Mouse (Mus musculus) hindbrain, embryonic 10.5 days (tissue): ENCODE measurements around the gene Ppm1a. TPM values are rescaled to one million over a fixed set of nuclear protein-coding genes. Genes with fewer than 3 reads are reported as not detected.

Source experiments
- DNase-seq: peaks from one replicate; pipeline ENCODE4 v3.0.0-alpha.2; 2017; ENCODE audit warnings: low spot score
- H3K27ac ChIP-seq: fragments of 300-500 bp; sonication (generic); 2 replicates; pipeline ENCODE4 v1.5.1; 2016; ENCODE audit warnings: mild to moderate bottlenecking, moderate library complexity
- H3K27me3 ChIP-seq: fragments of 300-500 bp; sonication (generic); 2 replicates; pipeline ENCODE4 v1.6.1; 2016; ENCODE audit warnings: mild to moderate bottlenecking; ENCODE audit not compliant: poor library complexity, insufficient read depth, severe bottlenecking
- H3K36me3 ChIP-seq: fragments of 300-500 bp; sonication (generic); 2 replicates; pipeline ENCODE4 v1.6.1; 2016; ENCODE audit warnings: mild to moderate bottlenecking, moderate library complexity
- H3K4me1 ChIP-seq: fragments of 300-500 bp; sonication (generic); replicated peaks from 2 replicates; pipeline ENCODE4 v1.6.1; 2016; ENCODE audit warnings: mild to moderate bottlenecking
- H3K4me3 ChIP-seq: fragments of 300-500 bp; sonication (generic); 2 replicates; pipeline ENCODE4 v1.5.1; 2016; ENCODE audit warnings: mild to moderate bottlenecking, moderate library complexity
- H3K9me3 ChIP-seq: fragments of 300-500 bp; sonication (generic); 2 replicates; pipeline ENCODE4 v1.6.1; 2016; ENCODE audit warnings: mild to moderate bottlenecking, moderate library complexity
- WGBS: fragments of 180-500 bp; shearing (Covaris S2); methylation state at CpG from one replicate; pipeline ENCODE4 v1.1.7; 2016; 5-methylcytosine and 5-hydroxymethylcytosine counted together
- polyA plus RNA-seq: library from polyadenylated mRNA; unstranded; fragments of >200 nt; fragmentation: Nextera tagmentation; extraction: Ambion mirVana; gene quantifications from 2 replicates; pipeline ENCODE4 v1.2.1, GENCODE M21; 2016

Gene Ppm1a
- polyA plus RNA-seq, 1 experiment from 2014 or later, result 54.3 TPM

- Histone ChIP-seq H3K4me3 (no peak overlapping the region), H3K27ac (no peak overlapping the region), H3K36me3 (no peaks in the 10 kb centered on the region), H3K4me1 (peaks cover 7% of the 10 kb centered on the region), H3K9me3 (peaks cover 2% of the 10 kb centered on the region; the same call in 1 of the 2 replicates), H3K27me3 (peaks cover 49% of the 10 kb centered on the region)
- peak; percentile 22 for DNase-seq
- 78% methylated on average over 8 of the region's 8 CpGs for whole genome bisulfite sequencing
These were observed 78.3 kb downstream of the Ppm1a start for GRCm38 (mm10) chr12:72835518-72836015.

- H3K36me3 ChIP-seq, result no peaks in the 10 kb centered on the region
- peaks cover 32% of the 10 kb centered on the region for H3K27me3 ChIP-seq
- no peak overlapping the region for H3K4me3 ChIP-seq
- no peak overlapping the region for H3K27ac ChIP-seq
- peaks cover 6% of the 10 kb centered on the region for H3K9me3 ChIP-seq
- no peaks in the 10 kb centered on the region for H3K4me1 ChIP-seq
- WGBS, result 79% methylated on average over 4 of the region's 4 CpGs
- DNase-seq, result no peak
These were observed 80.0 kb downstream of the Ppm1a start for GRCm38 (mm10) chr12:72837302-72837701.

DNA sequence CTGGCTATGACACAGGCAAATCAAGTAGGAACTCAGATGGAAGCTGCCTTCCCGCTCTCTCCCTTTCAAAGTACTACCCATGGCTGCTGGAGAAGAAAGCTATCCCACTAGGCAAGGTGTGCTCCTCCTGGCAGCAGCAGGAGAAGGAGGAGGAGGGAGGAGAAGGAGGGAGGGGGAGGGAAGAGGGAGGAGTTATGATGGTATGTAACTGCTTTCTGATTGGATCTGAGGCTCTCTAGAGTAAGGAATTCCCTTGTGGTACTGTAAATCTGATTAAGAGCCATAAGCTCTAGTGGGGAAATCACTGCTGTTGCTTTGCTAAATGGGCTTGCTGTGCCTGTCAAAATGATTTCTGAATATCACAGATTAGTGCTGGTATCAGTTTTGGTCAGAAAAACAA is 84.2 kb downstream of the Ppm1a start:
- no peak overlapping the region for H3K4me3 ChIP-seq
- DNase-seq, result no peak
- no peaks in the 10 kb centered on the region for H3K36me3 ChIP-seq
- WGBS, result 94% methylated on average over 1 of the region's 1 CpGs
- H3K27ac ChIP-seq, result no peak overlapping the region
- H3K27me3 ChIP-seq, result peaks cover 22% of the 10 kb centered on the region
- H3K4me1 ChIP-seq, result peaks cover 7% of the 10 kb centered on the region; the same call in 1 of the 2 replicates
- H3K9me3 ChIP-seq, result peaks cover 6% of the 10 kb centered on the region

DNA sequence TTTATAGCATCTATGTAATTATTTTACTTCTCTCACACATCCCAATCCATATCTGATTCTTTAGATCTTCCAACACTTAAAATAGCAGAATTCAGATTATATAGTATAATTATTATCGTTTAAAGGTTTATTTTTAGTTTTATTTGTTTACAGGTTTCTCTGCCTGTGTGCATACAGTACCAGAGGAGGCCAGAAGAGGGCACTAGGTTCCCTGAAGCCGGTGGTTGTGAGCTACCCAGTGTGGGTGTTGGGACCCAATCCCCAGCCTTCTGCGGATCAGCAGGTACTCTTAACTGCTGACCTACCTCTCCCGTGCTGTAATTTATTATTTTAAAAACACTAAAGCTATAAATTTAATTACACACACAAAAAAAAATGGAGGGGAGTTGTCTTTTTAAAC is 85.9 kb downstream of the Ppm1a start:
- 89% methylated on average over 4 of the region's 4 CpGs for WGBS
- H3K4me3 ChIP-seq, result no peak overlapping the region
- DNase-seq, result no peak
- H3K27ac ChIP-seq, result no peak overlapping the region
- H3K4me1 ChIP-seq, result peaks cover 7% of the 10 kb centered on the region; the same call in 1 of the 2 replicates
- H3K36me3 ChIP-seq, result no peaks in the 10 kb centered on the region
- H3K27me3 ChIP-seq, result peaks cover 37% of the 10 kb centered on the region
- H3K9me3 ChIP-seq, result peaks cover 6% of the 10 kb centered on the region

DNA sequence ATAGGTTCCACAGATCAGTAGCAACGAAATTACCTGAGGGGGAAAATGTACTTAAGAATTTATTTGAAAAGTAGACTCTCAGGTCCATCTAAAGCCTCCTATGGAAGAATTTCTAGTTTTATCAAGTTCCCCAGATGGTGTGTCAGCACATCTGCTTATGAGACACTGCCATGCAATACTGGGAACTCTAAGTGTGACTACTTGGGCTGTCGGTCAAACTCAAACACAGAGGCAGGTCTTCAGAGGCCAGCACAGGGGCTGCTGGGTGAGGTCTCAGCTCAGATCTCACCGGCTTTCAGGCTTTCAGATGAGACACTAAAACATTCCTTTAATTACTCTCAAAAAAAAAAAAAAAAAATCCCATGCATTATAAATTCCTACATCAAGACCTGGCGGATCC is 86.3 kb downstream of the Ppm1a start:
- Histone ChIP-seq H3K27me3 (peaks cover 41% of the 10 kb centered on the region), H3K9me3 (peaks cover 6% of the 10 kb centered on the region), H3K36me3 (no peaks in the 10 kb centered on the region), H3K27ac (peak overlapping the region; percentile 82; the same call in 1 of the 2 replicates), H3K4me3 (peak overlapping the region; percentile 39), H3K4me1 (peaks cover 7% of the 10 kb centered on the region; the same call in 1 of the 2 replicates)
- no peak for DNase-seq
- WGBS, result 85% methylated on average over 4 of the region's 4 CpGs

DNA sequence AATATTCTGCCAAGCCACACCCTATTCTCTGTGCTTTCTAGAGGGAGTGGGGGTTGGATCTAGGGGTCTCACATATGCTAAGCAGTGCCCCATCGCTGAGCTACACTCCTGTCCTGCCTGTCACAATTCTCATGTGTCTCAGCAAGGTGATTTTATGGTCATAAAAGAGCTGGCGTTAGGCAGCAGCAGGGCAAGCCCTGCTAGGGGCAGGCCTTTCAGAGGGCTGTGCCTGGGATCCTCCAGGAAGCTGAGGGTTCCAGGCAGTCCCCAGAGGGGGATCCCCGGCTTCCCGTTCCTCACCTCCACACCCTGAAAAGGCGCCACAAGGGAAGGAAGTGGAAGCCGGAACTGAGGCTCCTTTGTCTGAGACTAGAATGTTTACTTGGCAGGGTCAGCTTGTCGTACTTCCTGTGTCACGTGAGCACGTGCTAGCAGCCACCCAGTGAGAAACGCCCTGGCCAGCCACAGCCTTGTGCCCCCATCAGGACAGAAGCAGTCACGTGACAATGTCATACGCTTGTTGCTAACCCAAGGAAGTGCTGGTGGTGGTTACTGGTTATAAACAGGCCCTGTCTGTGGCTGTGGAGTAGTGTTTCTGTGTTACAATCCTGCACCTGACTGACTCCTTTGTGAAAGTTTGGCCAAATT is 86.8 kb downstream of the Ppm1a start:
- H3K9me3 ChIP-seq, result peaks cover 6% of the 10 kb centered on the region
- H3K36me3 ChIP-seq, result no peaks in the 10 kb centered on the region
- peak; percentile 76 for DNase-seq
- H3K4me3 ChIP-seq, result peak overlapping the region; percentile 39
- H3K27me3 ChIP-seq, result peaks cover 46% of the 10 kb centered on the region
- peaks cover 7% of the 10 kb centered on the region; the same call in 1 of the 2 replicates for H3K4me1 ChIP-seq
- 22% methylated on average over 12 of the region's 12 CpGs for WGBS
- H3K27ac ChIP-seq, result peak overlapping the region; percentile 82

GRCm38 (mm10) chr12:72845946-72846345 is 88.7 kb downstream of the Ppm1a start:
- H3K27me3 ChIP-seq, result peaks cover 65% of the 10 kb centered on the region
- DNase-seq, result no peak
- H3K4me3 ChIP-seq, result no peak overlapping the region
- peaks cover 7% of the 10 kb centered on the region; the same call in 1 of the 2 replicates for H3K4me1 ChIP-seq
- H3K9me3 ChIP-seq, result peaks cover 3% of the 10 kb centered on the region; the same call in 1 of the 2 replicates
- no peaks in the 10 kb centered on the region for H3K36me3 ChIP-seq
- 34% methylated on average over 10 of the region's 10 CpGs for WGBS
- H3K27ac ChIP-seq, result no peak overlapping the region

GRCm38 (mm10) chr12:72847725-72848124 is 90.5 kb downstream of the Ppm1a start:
- no peak overlapping the region for H3K27ac ChIP-seq
- peaks cover 83% of the 10 kb centered on the region for H3K27me3 ChIP-seq
- H3K36me3 ChIP-seq, result no peaks in the 10 kb centered on the region
- H3K4me1 ChIP-seq, result peaks cover 7% of the 10 kb centered on the region; the same call in 1 of the 2 replicates
- no peak for DNase-seq
- WGBS, result 28% methylated on average over 7 of the region's 7 CpGs
- no peaks in the 10 kb centered on the region for H3K9me3 ChIP-seq
- no peak overlapping the region for H3K4me3 ChIP-seq

Other genes starting within 250 kb of the Ppm1a start
- gene Pcnx4, start 221.1 kb upstream of the Ppm1a start, polyA plus RNA-seq, result 12.9 and 13.7 TPM in 2 replicates
- gene Gm4756, start 107.8 kb upstream of the Ppm1a start, polyA plus RNA-seq, result not detected in 2 replicates
- 7.5 and 10.1 TPM in 2 replicates for gene Dhrs7, start 92.5 kb upstream of the Ppm1a start, polyA plus RNA-seq
- gene Six6, start 182.4 kb downstream of the Ppm1a start, polyA plus RNA-seq, result 0.14 and 0.77 TPM in 2 replicates
- gene 4930447C04Rik, start 183.3 kb downstream of the Ppm1a start, polyA plus RNA-seq, result 2.0 and 2.3 TPM in 2 replicates